Mouse (Mus musculus): ENCODE measurements around the gene Nptxr. TPM values are rescaled to one million over a fixed set of nuclear protein-coding genes. Genes with fewer than 3 reads are reported as not detected.

Nptxr gene
- total and polyA plus RNA-seq, 3 experiments, result 0.09 to 2.1 (median 0.14) TPM

DNA sequence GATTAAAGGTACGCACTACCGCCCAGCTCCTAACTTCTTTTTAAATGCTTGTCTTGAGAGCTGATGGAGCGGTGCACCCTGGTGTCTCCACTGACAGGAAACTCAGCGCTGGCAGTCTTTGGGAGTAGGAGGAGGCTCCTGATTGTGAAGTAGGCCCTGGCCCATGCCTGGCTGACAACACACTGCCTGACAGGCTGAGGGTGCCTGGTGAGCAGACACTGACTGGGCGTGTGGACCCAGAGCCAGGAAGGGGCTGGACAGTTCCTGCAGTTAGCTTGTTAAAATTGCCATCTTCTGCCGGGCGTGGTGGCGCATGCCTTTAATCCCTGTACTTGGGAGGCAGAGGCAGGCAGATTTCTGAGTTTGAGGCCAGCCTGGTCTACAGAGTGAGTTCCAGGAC is 54.3 kb downstream of the Nptxr start:
- Histone ChIP-seq H3K27me3 (replicated peaks) (no peaks in the 10 kb centered on the region), H3K9ac (ENCODE audit: insufficient read depth, low read depth) (no peak overlapping the region), H3K27ac (ENCODE audit: insufficient read depth, low read depth) (no peak overlapping the region), H3K4me2 (ENCODE audit: insufficient read depth, low read depth, poor library complexity, severe bottlenecking) (no peak overlapping the region), H3K79me2 (replicated peaks; ENCODE audit: control insufficient read depth, extremely low read depth, insufficient read depth, poor library complexity, severe bottlenecking) (no peaks in the 10 kb centered on the region), H3K4me1 (ENCODE audit: control insufficient read depth in 1 of 2, insufficient read depth in 2 of 2) (peaks cover 5 to 42% of the 10 kb centered on the region in 2 experiments), H3K9me3 (replicated peaks; ENCODE audit: low read length) (no peaks in the 10 kb centered on the region), H3K36me3 (replicated peaks in 1 of 2; ENCODE audit: control insufficient read depth in 1 of 2, insufficient read depth in 1 of 2, low read length in 1 of 2) (peaks cover 3 to 40% of the 10 kb centered on the region in 2 experiments), H3K4me3 (replicated peaks in 1 of 3; ENCODE audit: low read depth in 2 of 3, low read length in 2 of 3, poor library complexity in 1 of 3) (no peak overlapping the region)
- in situ Hi-C loops (cut with MboI; ENCODE audit: low pct_ligation_motif_present, low pct_unique_long_range_greater_than_20kb, low sequenced_read_pairs), result no loop called here
- dilution Hi-C loops (cut with MboI; ENCODE audit: extremely low pct_ligation_motif_present, extremely low pct_unique_long_range_greater_than_20kb, low sequenced_read_pairs), result no loop called here
- no peak for DNase-seq (ENCODE audit: extremely low read depth)
- TF ChIP-seq JUN (IDR thresholded peaks at IDR 0.05; ENCODE audit: insufficient read depth, low read depth, low read length), result no peak
- TF ChIP-seq IRF4 (IDR thresholded peaks at IDR 0.05; ENCODE audit: low read depth, low read length), result no peak
- TF ChIP-seq JUND (conservative IDR thresholded peaks at IDR 0.05; ENCODE audit: low read depth, low read length), result no peak
- TF ChIP-seq E2F4 (IDR thresholded peaks at IDR 0.05; ENCODE audit: insufficient replicate concordance, low read depth, low read length), result no peak
- no peak for TF ChIP-seq SMC3 (IDR thresholded peaks at IDR 0.05; ENCODE audit: low read depth, low read length)
- no peak for TF ChIP-seq MXI1 (IDR thresholded peaks at IDR 0.05; ENCODE audit: low read depth, low read length)
- no peak for TF ChIP-seq HCFC1 (IDR thresholded peaks at IDR 0.05; ENCODE audit: low read depth, low read length)
- no peak for TF ChIP-seq MAZ (IDR thresholded peaks at IDR 0.05; ENCODE audit: low read depth, low read length)
- no peak for TF ChIP-seq ZC3H11A (IDR thresholded peaks at IDR 0.05; ENCODE audit: low read depth, low read length)
- no peak for TF ChIP-seq MAFK (IDR thresholded peaks at IDR 0.05; ENCODE audit: insufficient replicate concordance, low read length)
- no peak for TF ChIP-seq RCOR1 (conservative IDR thresholded peaks at IDR 0.05; ENCODE audit: low read depth, low read length)
- no peak for TF ChIP-seq POLR2A (IDR thresholded peaks at IDR 0.05; ENCODE audit: low read depth, low read length)
- no peak for TF ChIP-seq ZKSCAN1 (IDR thresholded peaks at IDR 0.05; ENCODE audit: borderline replicate concordance, low read depth, low read length)
- TF ChIP-seq NRF1 (IDR thresholded peaks at IDR 0.05; ENCODE audit: low read depth, low read length), result no peak
- no peak for TF ChIP-seq CHD1 (IDR thresholded peaks at IDR 0.05; ENCODE audit: low read depth, low read length)
- no peak for TF ChIP-seq RAD21 (IDR thresholded peaks at IDR 0.05; ENCODE audit: low read depth, low read length)
- TF ChIP-seq CTCF (conservative IDR thresholded peaks at IDR 0.05 in 1 of 2, IDR thresholded peaks at IDR 0.05 in 1 of 2; ENCODE audit: low read depth in 2 of 2, low read length in 2 of 2), result no peak
- no peak for TF ChIP-seq POLR2AphosphoS2 (IDR thresholded peaks at IDR 0.05; ENCODE audit: low read depth, low read length)
- TF ChIP-seq MAX (IDR thresholded peaks at IDR 0.05; ENCODE audit: low read length), result no peak

DNA sequence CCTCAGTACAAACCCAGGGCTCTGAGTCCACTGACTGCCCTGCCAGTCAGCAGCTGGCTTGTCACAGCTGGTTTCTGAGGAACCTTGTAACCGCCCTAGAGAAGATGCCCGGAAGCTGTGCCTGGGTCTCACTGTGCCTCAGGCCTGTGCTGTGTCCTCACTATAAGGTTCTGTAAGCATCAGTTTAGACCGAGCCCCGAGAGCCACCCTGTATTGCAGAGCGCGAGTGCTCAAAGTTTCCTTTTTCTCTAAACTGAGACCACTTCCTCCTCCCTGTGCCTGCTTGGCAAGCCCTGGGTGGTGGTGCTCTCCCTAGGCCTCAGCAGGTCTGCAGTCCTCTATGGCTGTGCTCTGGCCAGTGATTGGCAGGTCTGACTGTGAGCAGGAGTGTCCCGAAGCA is 55.4 kb downstream of the Nptxr start:
- in situ Hi-C loops (cut with MboI; ENCODE audit: low pct_ligation_motif_present, low pct_unique_long_range_greater_than_20kb, low sequenced_read_pairs), result loop anchor here (10.0 kb wide), 1 partner anchor 346 kb away; the partner anchor contains the start of genes Rpl3 and Syngr1
- Histone ChIP-seq H3K79me2 (replicated peaks; ENCODE audit: control insufficient read depth, extremely low read depth, insufficient read depth, poor library complexity, severe bottlenecking) (no peaks in the 10 kb centered on the region), H3K4me1 (ENCODE audit: control insufficient read depth in 1 of 2, insufficient read depth in 2 of 2) (peaks cover 8 to 50% of the 10 kb centered on the region in 2 experiments), H3K9ac (ENCODE audit: insufficient read depth, low read depth) (no peak overlapping the region), H3K36me3 (replicated peaks in 1 of 2; ENCODE audit: control insufficient read depth in 1 of 2, insufficient read depth in 1 of 2, low read length in 1 of 2) (peaks cover 3 to 47% of the 10 kb centered on the region in 2 experiments), H3K27me3 (replicated peaks) (no peaks in the 10 kb centered on the region), H3K9me3 (replicated peaks; ENCODE audit: low read length) (no peaks in the 10 kb centered on the region), H3K4me3 (replicated peaks in 1 of 3; ENCODE audit: low read depth in 2 of 3, low read length in 2 of 3, poor library complexity in 1 of 3) (no peak overlapping the region), H3K4me2 (ENCODE audit: insufficient read depth, low read depth, poor library complexity, severe bottlenecking) (no peak overlapping the region), H3K27ac (ENCODE audit: insufficient read depth, low read depth) (no peak overlapping the region)
- dilution Hi-C loops (cut with MboI; ENCODE audit: extremely low pct_ligation_motif_present, extremely low pct_unique_long_range_greater_than_20kb, low sequenced_read_pairs), result no loop called here
- no peak for DNase-seq (ENCODE audit: extremely low read depth)
- TF ChIP-seq CHD1 (IDR thresholded peaks at IDR 0.05; ENCODE audit: low read depth, low read length) (no peak), BHLHE40 (IDR thresholded peaks at IDR 0.05; ENCODE audit: low read depth, low read length) (no peak), SMC3 (IDR thresholded peaks at IDR 0.05; ENCODE audit: low read depth, low read length) (no peak), NRF1 (IDR thresholded peaks at IDR 0.05; ENCODE audit: low read depth, low read length) (no peak), JUND (conservative IDR thresholded peaks at IDR 0.05; ENCODE audit: low read depth, low read length) (no peak), MEF2A (IDR thresholded peaks at IDR 0.05; ENCODE audit: borderline replicate concordance, low read depth, low read length) (no peak), MAFK (IDR thresholded peaks at IDR 0.05; ENCODE audit: insufficient replicate concordance, low read length) (no peak), ZNF384 (IDR thresholded peaks at IDR 0.05; ENCODE audit: low read depth, low read length) (no peak), KAT2A (IDR thresholded peaks at IDR 0.05; ENCODE audit: insufficient replicate concordance, low read length) (no peak), NELFE (IDR thresholded peaks at IDR 0.05; ENCODE audit: low read depth, low read length) (no peak), RCOR1 (conservative IDR thresholded peaks at IDR 0.05; ENCODE audit: low read depth, low read length) (no peak), IRF4 (IDR thresholded peaks at IDR 0.05; ENCODE audit: low read depth, low read length) (no peak), GABPA (IDR thresholded peaks at IDR 0.05; ENCODE audit: insufficient replicate concordance, low read depth, low read length) (no peak), MAX (IDR thresholded peaks at IDR 0.05; ENCODE audit: low read length) (no peak), MXI1 (IDR thresholded peaks at IDR 0.05; ENCODE audit: low read depth, low read length) (no peak), USF1 (IDR thresholded peaks at IDR 0.05; ENCODE audit: low read depth, low read length) (no peak), ETS1 (conservative IDR thresholded peaks at IDR 0.05; ENCODE audit: low read depth, low read length) (no peak), ZMIZ1 (IDR thresholded peaks at IDR 0.05; ENCODE audit: low read depth, low read length) (no peak), MYC (IDR thresholded peaks at IDR 0.05; ENCODE audit: low read depth, low read length) (no peak)

Measured in CH12.LX (cell line).